Mouse (Mus musculus): ENCODE measurements at regions not wholly inside any gene's neighbourhood (a gene's known extent, or its start where the extent isn't known, plus 50 kb on each side); places are given as distances from the start of the nearest gene placed in this dataset.
A peak's percentile ranks its signal among the peaks of the same experiment; 100 is the strongest.

GRCm38 (mm10) chr2:61387561-61387960 is 190.8 kb upstream of the Tank start:
- dilution Hi-C loops (cut with MboI; ENCODE audit: extremely low pct_ligation_motif_present, extremely low pct_unique_long_range_greater_than_20kb, low sequenced_read_pairs) (no loop called here), in situ Hi-C loops (cut with MboI; ENCODE audit: low pct_ligation_motif_present, low pct_unique_long_range_greater_than_20kb, low sequenced_read_pairs) (no loop called here)
- no peak for TF ChIP-seq USF2 (conservative IDR thresholded peaks at IDR 0.05; ENCODE audit: low read depth, low read length)
- TF ChIP-seq MEF2A (IDR thresholded peaks at IDR 0.05; ENCODE audit: borderline replicate concordance, low read depth, low read length) = no peak
- TF ChIP-seq ETS1 (conservative IDR thresholded peaks at IDR 0.05; ENCODE audit: low read depth, low read length) = no peak
- no peak for TF ChIP-seq PAX5 (IDR thresholded peaks at IDR 0.05; ENCODE audit: low read length)
- no peak for TF ChIP-seq SIN3A (IDR thresholded peaks at IDR 0.05; ENCODE audit: low read length)
- TF ChIP-seq GABPA (IDR thresholded peaks at IDR 0.05; ENCODE audit: insufficient replicate concordance, low read depth, low read length) = no peak
- TF ChIP-seq E2F4 (IDR thresholded peaks at IDR 0.05; ENCODE audit: insufficient replicate concordance, low read depth, low read length) = no peak
- no peak for TF ChIP-seq TBP (conservative IDR thresholded peaks at IDR 0.05; ENCODE audit: low read depth, low read length)
- no peak for TF ChIP-seq CTCF (conservative IDR thresholded peaks at IDR 0.05 in 1 of 2, IDR thresholded peaks at IDR 0.05 in 1 of 2; ENCODE audit: low read depth in 2 of 2, low read length in 2 of 2)
- no peak for TF ChIP-seq JUN (IDR thresholded peaks at IDR 0.05; ENCODE audit: insufficient read depth, low read depth, low read length)
- no peak for TF ChIP-seq UBTF (IDR thresholded peaks at IDR 0.05; ENCODE audit: low read depth, low read length)
- no peak for TF ChIP-seq RAD21 (IDR thresholded peaks at IDR 0.05; ENCODE audit: low read depth, low read length)
- TF ChIP-seq CHD1 (IDR thresholded peaks at IDR 0.05; ENCODE audit: low read depth, low read length) = no peak
- no peak for TF ChIP-seq NELFE (IDR thresholded peaks at IDR 0.05; ENCODE audit: low read depth, low read length)
- no peaks in the 10 kb centered on the region for H3K9me3 ChIP-seq (replicated peaks; ENCODE audit: low read length)
- DNase-seq (ENCODE audit: extremely low read depth) = no peak
- H3K27ac ChIP-seq (ENCODE audit: insufficient read depth, low read depth) = no peak overlapping the region
- H3K9ac ChIP-seq (ENCODE audit: insufficient read depth, low read depth) = no peak overlapping the region
- H3K4me1 ChIP-seq (ENCODE audit: control insufficient read depth in 1 of 2, insufficient read depth in 2 of 2) = peaks cover 0 to 4% of the 10 kb centered on the region in 2 experiments; a peak in 2 of 4 replicates
- no peak overlapping the region for H3K4me3 ChIP-seq (replicated peaks in 1 of 3; ENCODE audit: low read depth in 2 of 3, low read length in 2 of 3, poor library complexity in 1 of 3)
- H3K79me2 ChIP-seq (replicated peaks; ENCODE audit: control insufficient read depth, extremely low read depth, insufficient read depth, poor library complexity, severe bottlenecking) = no peaks in the 10 kb centered on the region
- H3K36me3 ChIP-seq (replicated peaks in 1 of 2; ENCODE audit: control insufficient read depth in 1 of 2, insufficient read depth in 1 of 2, low read length in 1 of 2) = no peaks in the 10 kb centered on the region
- H3K27me3 ChIP-seq (replicated peaks) = no peaks in the 10 kb centered on the region
- H3K4me2 ChIP-seq (ENCODE audit: insufficient read depth, low read depth, poor library complexity, severe bottlenecking) = no peak overlapping the region

DNA sequence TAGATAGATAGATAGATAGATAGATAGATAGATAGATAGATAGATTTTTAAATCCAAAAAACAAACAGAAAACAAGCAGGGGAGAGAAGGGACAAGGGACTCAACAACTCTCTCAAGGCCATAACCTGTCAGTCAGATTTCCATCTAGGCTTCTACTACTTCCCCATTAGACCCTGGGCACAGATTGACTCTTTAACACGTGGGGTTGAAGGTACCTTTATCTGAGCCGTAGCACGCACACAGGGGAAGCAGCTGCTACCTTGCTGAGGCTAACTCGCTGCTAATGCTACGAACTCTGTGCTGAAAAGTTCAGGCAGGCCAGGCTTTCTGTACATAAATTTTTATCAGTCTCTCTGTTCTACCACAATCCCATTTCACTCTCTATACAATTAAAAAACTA is 191.4 kb upstream of the Tank start:
- Histone ChIP-seq H3K4me3 (replicated peaks in 1 of 3; ENCODE audit: low read depth in 2 of 3, low read length in 2 of 3, poor library complexity in 1 of 3) (no peak overlapping the region), H3K4me1 (ENCODE audit: control insufficient read depth in 1 of 2, insufficient read depth in 2 of 2) (peaks cover 0 to 4% of the 10 kb centered on the region in 2 experiments; a peak in 2 of 4 replicates), H3K9ac (ENCODE audit: insufficient read depth, low read depth) (no peak overlapping the region), H3K36me3 (replicated peaks in 1 of 2; ENCODE audit: control insufficient read depth in 1 of 2, insufficient read depth in 1 of 2, low read length in 1 of 2) (no peaks in the 10 kb centered on the region), H3K27ac (ENCODE audit: insufficient read depth, low read depth) (no peak overlapping the region), H3K4me2 (ENCODE audit: insufficient read depth, low read depth, poor library complexity, severe bottlenecking) (no peak overlapping the region), H3K79me2 (replicated peaks; ENCODE audit: control insufficient read depth, extremely low read depth, insufficient read depth, poor library complexity, severe bottlenecking) (no peaks in the 10 kb centered on the region), H3K9me3 (replicated peaks; ENCODE audit: low read length) (no peaks in the 10 kb centered on the region), H3K27me3 (replicated peaks) (no peaks in the 10 kb centered on the region)
- TF ChIP-seq MAX (IDR thresholded peaks at IDR 0.05; ENCODE audit: low read length) (0 out of 2 replicates have a peak, but pooled peaks have one; percentile 18), CHD1 (IDR thresholded peaks at IDR 0.05; ENCODE audit: low read depth, low read length) (no peak)
- peak; percentile 14 for DNase-seq (ENCODE audit: extremely low read depth)
- in situ Hi-C loops (cut with MboI; ENCODE audit: low pct_ligation_motif_present, low pct_unique_long_range_greater_than_20kb, low sequenced_read_pairs) (no loop called here), dilution Hi-C loops (cut with MboI; ENCODE audit: extremely low pct_ligation_motif_present, extremely low pct_unique_long_range_greater_than_20kb, low sequenced_read_pairs) (no loop called here)
